Mouse (Mus musculus) myocyte (in vitro differentiated cells): ENCODE data around the gene Zmynd12.

Experiments used
- E2F4 ChIP-seq: IDR thresholded peaks from one replicate; pipeline ENCODE4 v1.6.1; 2011; ENCODE audit warnings: mild to moderate bottlenecking, control low read depth, moderate library complexity; ENCODE audit not compliant: insufficient read depth
- MAX ChIP-seq: IDR thresholded peaks from one replicate; pipeline ENCODE4 v1.6.1; 2011; ENCODE audit warnings: low read depth, mild to moderate bottlenecking, control low read depth
- MYOD1 ChIP-seq, 3 experiments: IDR thresholded peaks; one replicate each; pipeline ENCODE4 v1.6.1; 2011; ENCODE audit warnings: control low read depth in 2 of 3, low read depth in 2 of 3, mild to moderate bottlenecking in 2 of 3, moderate library complexity in 1 of 3; ENCODE audit not compliant: insufficient read length in 2 of 3, control insufficient read depth in 1 of 3
- POLR2A ChIP-seq: IDR thresholded peaks from one replicate; pipeline ENCODE4 v1.6.1; 2011; ENCODE audit warnings: low read depth, mild to moderate bottlenecking, control low read depth, moderate library complexity; ENCODE audit not compliant: insufficient read length
- POLR2AphosphoS2 ChIP-seq: IDR thresholded peaks from one replicate; pipeline ENCODE4 v1.6.1; 2011; ENCODE audit warnings: low read depth, control low read depth; ENCODE audit not compliant: insufficient read length
- SRF ChIP-seq: IDR thresholded peaks from one replicate; pipeline ENCODE4 v1.6.1; 2011; ENCODE audit warnings: low read depth; ENCODE audit not compliant: control insufficient read depth, insufficient read length
- USF1 ChIP-seq: IDR thresholded peaks from one replicate; pipeline ENCODE4 v1.6.1; 2011; ENCODE audit warnings: low read depth, mild to moderate bottlenecking, control low read depth, moderate library complexity

- TF ChIP-seq MYOD1 (IDR thresholded peaks at IDR 0.05; ENCODE audit: control insufficient read depth in 1 of 3, insufficient read length in 2 of 3, low read depth in 2 of 3), result no peak
- TF ChIP-seq MAX, result no peak
- no peak for TF ChIP-seq POLR2A
- TF ChIP-seq E2F4, result no peak
- TF ChIP-seq USF1, result no peak
- no peak for TF ChIP-seq SRF
- no peak for TF ChIP-seq POLR2AphosphoS2
These were observed 32.2 kb upstream of the Zmynd12 start for GRCm38 (mm10) chr4:119390369-119390768.
